Mouse (Mus musculus) kidney, adult 11 months (tissue): Measurements from ENCODE around the gene Scnn1g.

ENCODE experiments used
- DNase-seq: peaks from one replicate; pipeline ENCODE4 v3.0.0; 2022

Gene Scnn1g

DNA sequence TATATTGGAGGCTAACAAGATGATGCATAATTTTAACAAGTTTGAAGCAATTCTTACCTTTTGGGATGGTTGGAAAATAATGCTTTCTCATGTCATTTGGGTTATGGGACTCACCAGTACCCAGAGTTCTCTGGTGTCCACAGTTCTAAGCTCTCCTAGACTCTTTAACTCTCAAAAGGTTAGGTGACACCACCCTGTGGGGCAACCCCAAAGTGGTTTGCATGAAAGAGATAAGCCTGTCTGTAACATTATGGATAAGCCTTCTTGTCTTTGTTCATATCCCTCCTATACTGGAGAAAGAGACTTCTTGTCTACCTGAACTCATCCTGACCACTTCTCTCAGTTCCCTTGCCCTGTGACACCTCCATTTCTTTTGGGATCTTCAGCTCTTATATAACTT, 45.1 kb downstream of the Scnn1g start:
- DNase-seq = no peak

- DNase-seq = peak; percentile 13
Observed at GRCm38 (mm10) chr7:121782188-121782909, 48.1 kb downstream of the Scnn1g start.

DNA sequence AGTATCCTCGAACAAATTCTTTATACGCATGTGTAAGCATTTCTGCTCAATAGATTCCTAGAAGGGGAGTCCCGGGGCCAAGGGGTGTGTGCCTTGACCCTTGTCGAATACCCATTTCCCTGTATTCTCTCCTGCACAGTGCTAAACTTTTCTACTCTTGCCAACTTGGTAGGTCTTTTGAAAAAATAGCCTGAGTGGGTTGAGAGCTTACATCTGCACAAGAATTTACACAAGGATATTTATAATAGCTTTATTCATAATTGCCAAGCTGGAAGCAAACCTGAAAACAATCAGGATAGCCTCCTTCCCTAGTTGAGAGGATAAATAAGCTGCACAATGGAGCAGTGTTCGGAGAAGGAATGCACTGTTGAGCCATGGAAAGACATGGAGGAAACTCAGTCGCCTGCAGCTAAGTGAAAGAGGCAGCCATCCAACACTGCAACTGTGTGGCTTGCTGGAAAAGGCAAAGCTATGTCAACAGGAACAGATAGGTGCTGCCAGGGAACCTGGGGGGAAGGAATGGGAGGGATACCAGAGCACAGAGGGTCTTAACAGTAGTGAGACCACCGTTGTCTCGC, 51.5 kb downstream of the Scnn1g start:
- no peak for DNase-seq

DNA sequence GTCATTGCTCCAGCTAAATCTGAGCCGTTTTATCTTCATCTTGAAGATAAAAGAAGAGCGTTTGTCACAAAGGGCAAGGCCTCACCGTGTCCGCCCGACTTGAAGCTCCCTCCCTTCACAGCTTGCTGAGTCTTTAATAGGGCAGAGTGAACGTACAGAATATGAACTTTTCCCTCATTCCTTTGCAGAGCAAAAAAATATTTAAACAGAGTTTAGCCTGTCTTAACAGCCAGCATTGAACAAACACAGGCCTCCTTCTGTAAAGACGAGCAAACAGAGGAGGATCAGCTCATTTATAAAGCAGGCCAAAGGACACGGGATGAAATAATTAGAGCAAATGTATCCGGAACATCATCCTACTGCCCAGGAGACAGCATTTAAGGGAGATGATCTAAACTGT, 63.5 kb downstream of the Scnn1g start:
- no peak for DNase-seq

- no peak for DNase-seq
Observed at GRCm38 (mm10) chr7:121802471-121802870, 68.2 kb downstream of the Scnn1g start.

- no peak for DNase-seq
Observed at GRCm38 (mm10) chr7:121803011-121803410, 68.7 kb downstream of the Scnn1g start.

DNA sequence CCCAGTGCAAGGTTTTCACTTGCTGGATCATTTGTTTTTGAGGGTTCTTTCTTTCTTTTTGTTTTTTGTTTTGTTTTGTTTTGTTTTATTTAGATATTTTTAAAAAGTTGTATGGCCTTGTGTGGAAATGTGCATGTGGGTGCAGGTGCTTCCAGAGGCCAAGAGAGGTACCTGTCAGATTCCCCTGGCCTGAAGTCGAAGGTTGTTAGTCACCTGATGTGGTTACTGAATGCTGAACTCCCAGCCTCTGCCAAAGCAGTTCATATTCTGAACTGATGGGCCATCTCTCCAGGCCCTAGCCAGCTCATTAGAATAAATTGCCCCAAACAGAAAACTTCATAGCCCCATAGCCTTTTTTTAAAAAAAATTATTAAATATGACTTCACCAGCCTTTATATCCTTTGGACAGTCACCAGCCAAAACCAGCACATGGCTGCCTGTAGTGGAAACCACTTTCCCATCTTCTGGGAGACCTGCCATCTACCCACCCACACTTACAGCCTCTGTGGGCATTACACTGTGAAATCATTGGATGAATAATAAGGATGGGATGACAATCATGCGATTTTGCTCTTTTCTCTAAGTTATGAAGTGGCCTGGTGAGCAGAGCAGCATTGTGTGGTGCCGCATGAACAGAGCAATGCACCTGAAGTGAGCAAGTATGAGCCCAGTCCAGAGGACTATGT, 71.7 kb downstream of the Scnn1g start:
- no peak for DNase-seq

DNA sequence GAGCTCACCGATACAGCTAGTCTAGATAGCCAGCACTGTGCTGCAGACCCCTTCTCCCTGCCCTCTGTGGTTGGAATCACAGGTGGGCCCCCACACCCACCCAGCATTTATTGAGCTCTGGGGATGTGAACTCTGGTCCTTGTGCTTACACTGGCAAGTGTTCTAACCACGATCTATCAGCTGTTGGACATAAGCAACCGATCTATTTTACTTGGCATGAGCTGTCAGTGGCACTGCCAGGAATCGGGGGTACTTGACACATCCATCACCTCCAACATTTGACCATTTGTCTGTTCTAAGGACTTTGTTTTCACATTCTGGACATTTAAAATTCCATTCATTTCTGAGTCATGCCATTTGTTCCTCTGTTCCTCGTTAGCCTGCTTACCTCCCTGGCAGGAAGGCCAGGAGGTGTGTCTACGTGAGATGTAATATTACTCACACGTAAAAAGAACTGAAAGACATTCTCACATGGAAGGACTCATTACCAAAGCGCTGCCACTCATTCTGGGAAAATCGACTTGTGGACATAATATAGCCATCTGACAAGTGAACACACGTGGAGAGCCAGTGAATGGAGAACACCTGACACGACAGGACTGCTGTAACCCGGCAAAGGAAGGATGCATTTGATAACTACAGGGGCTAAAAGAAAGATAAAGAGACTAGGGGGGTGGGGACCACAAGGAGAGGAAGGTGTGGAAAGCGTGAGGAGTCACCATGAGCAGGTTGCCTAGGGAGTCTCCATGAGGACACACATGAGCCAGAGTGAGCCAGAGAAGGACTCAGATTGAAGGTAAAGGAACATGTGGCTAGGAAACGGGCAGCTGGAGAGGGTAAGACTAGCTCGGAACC, 73.7 kb downstream of the Scnn1g start:
- no peak for DNase-seq
